Mouse (Mus musculus) erythroid progenitor cell, adult 5-6 weeks (primary cell): ENCODE data around the gene Prkab1. TPM values are rescaled to one million over a fixed set of nuclear protein-coding genes. Genes with fewer than 3 reads are reported as not detected.

Source experiments
- ATAC-seq: replicated peaks from 2 replicates; pipeline ENCODE4 v1.8.0; 2016; ENCODE audit warnings: moderate number of reproducible peaks, mild to moderate bottlenecking, moderate TSS enrichment, inconsistent platforms; ENCODE audit not compliant: poor library complexity, low FRiP score, severe bottlenecking
- total RNA-seq, 2 experiments: library from RNA; stranded (forward) in 1 of 2; stranded (reverse) in 1 of 2; fragments of 150-400 nt in 1 of 2; fragments of 186-747, 209-891 nt in 1 of 2; gene quantifications; 2 replicates each; pipeline versions ENCODE4 v1.2.3 to v1.2.4; 2015 to 2017; ENCODE audit warnings: low replicate concordance in 2 of 2

Gene Prkab1
- total RNA-seq (2015; ENCODE audit: low replicate concordance), result 152 and 176 TPM in 2 replicates
- 73.6 and 102 TPM in 2 replicates for total RNA-seq (2017; ENCODE audit: low replicate concordance)

GRCm38 (mm10) chr5:116024327-116024739 is at the start of gene Prkab1:
Gene Prkab1, minus strand, starts transcription at chr5:116024508.
- ATAC-seq, result peak; percentile 73

- ATAC-seq, result no peak
Measured at GRCm38 (mm10) chr5:116069618-116070017, 45.3 kb upstream of the Prkab1 start.

GRCm38 (mm10) chr5:116052826-116053225 is 28.5 kb upstream of the Prkab1 start:
- ATAC-seq, result no peak

- no peak for ATAC-seq
Measured at GRCm38 (mm10) chr5:116052171-116052570, 27.9 kb upstream of the Prkab1 start.

- ATAC-seq, result no peak
Measured at GRCm38 (mm10) chr5:116049821-116050220, 25.5 kb upstream of the Prkab1 start.

GRCm38 (mm10) chr5:116048321-116048720 is 24.0 kb upstream of the Prkab1 start:
- ATAC-seq, result no peak

GRCm38 (mm10) chr5:116046246-116046645 is 21.9 kb upstream of the Prkab1 start:
- no peak for ATAC-seq

GRCm38 (mm10) chr5:116045581-116045980 is 21.3 kb upstream of the Prkab1 start:
- ATAC-seq, result no peak

GRCm38 (mm10) chr5:116042241-116042640 is 17.9 kb upstream of the Prkab1 start:
- no peak for ATAC-seq

- no peak for ATAC-seq
Measured at GRCm38 (mm10) chr5:116039706-116040105, 15.4 kb upstream of the Prkab1 start.

GRCm38 (mm10) chr5:116037731-116038130 is 13.4 kb upstream of the Prkab1 start:
- ATAC-seq, result no peak

- ATAC-seq, result no peak
Measured at GRCm38 (mm10) chr5:116036465-116036864, 12.2 kb upstream of the Prkab1 start.

- ATAC-seq, result peak; percentile 53
Measured at GRCm38 (mm10) chr5:116031190-116031577, 6.9 kb upstream of the Prkab1 start.

- no peak for ATAC-seq
Measured at GRCm38 (mm10) chr5:116030566-116031189, 6.4 kb upstream of the Prkab1 start.

GRCm38 (mm10) chr5:116029071-116029470 is 4.8 kb upstream of the Prkab1 start:
- ATAC-seq, result 0 out of 2 replicates have a peak, but pooled peaks have one; percentile 8

- peak; percentile 75 for ATAC-seq
Measured at GRCm38 (mm10) chr5:116026561-116026960, 2.3 kb upstream of the Prkab1 start.

GRCm38 (mm10) chr5:116026107-116026506 is 1.8 kb upstream of the Prkab1 start:
- ATAC-seq, result peak; percentile 46

GRCm38 (mm10) chr5:116023821-116024284 is 455 bp downstream of the Prkab1 start:
- no peak for ATAC-seq

- ATAC-seq, result no peak
Measured at GRCm38 (mm10) chr5:116023251-116023661, 1.1 kb downstream of the Prkab1 start.

- no peak for ATAC-seq
Measured at GRCm38 (mm10) chr5:116022658-116023200, 1.6 kb downstream of the Prkab1 start.

GRCm38 (mm10) chr5:116022131-116022530 is 2.2 kb downstream of the Prkab1 start:
- no peak for ATAC-seq
